15 mouse cellular contexts compared by ENCODE assay signal in the genomic region with DNA sequence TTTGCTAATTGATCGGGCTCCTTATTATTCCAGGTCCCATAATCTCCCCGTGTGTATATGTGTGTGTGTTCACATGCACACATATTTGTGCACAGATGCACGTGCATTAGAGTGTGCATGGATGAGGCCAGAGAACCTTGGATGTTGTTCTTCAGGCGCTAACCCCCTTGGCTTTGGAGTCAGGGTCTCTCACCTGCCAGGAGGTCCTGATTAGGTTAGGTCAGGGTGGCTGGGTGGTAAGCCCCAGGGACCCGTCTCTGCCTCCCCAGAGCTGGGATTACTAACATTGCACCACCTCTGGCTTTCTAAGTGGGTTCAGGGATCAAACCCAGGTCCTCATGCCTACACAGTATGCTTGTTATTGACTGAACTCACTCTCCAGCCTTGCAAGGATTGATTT.
"Had no signal": no experiment of that assay in that cellular context is flagged by ENCODE, and none has a peak within 500 bp of the region (broad histone marks: within the 10 kb centered on the region; RNA-seq: fewer than 3 reads in every experiment).

No protein-coding gene starts in this region.

- H3K4me2 ChIP-seq: neural tube, embryonic 15.5 days; stomach, embryonic 15.5 days had no signal

- H3K27ac ChIP-seq: neural tube, embryonic 15.5 days; stomach, embryonic 15.5 days; stomach, postnatal 0 days had no signal

- H3K27me3 ChIP-seq: neural tube, embryonic 15.5 days; stomach, embryonic 15.5 days had no signal

- H3K9ac ChIP-seq: neural tube, embryonic 15.5 days; stomach, embryonic 15.5 days had no signal

- H3K4me3 ChIP-seq: neural tube, embryonic 15.5 days; stomach, embryonic 15.5 days had no signal

- DNase-seq: retina, postnatal 1 day; right cerebral cortex, adult 18-20 months; right cerebral cortex, postnatal 14 days; right cerebral cortex, postnatal 25 days; right cerebral cortex, postnatal 4 days; spleen, adult 18-20 months; thymus, adult 18-20 months; thymus, adult 2 months; thymus, postnatal 14 days; thymus, postnatal 25 days; thymus, postnatal 36 days; thymus, postnatal 4 days had no signal

- H3K4me1 ChIP-seq: neural tube, embryonic 15.5 days; stomach, embryonic 15.5 days had no signal

- H3K9me3 ChIP-seq: neural tube, embryonic 15.5 days; stomach, embryonic 15.5 days had no signal
